Mouse (Mus musculus) small intestine, adult 2 months (tissue): ENCODE measurements at regions not wholly inside any gene's neighbourhood (a gene's known extent, or its start where the extent isn't known, plus 50 kb on each side); places are given as distances from the start of the nearest gene placed in this dataset.
"Not testable (repeated sequence)": the region's sequence is repeated elsewhere in the genome, so short reads cannot be mapped to it uniquely, and the experiment has no call there.

ENCODE experiments used
- H3K27ac ChIP-seq: fragments of 200-500 bp; 2 replicates; pipeline ENCODE4 v1.5.1; 2012; ENCODE audit warnings: low read depth, low read length, control low read depth, inconsistent platforms; ENCODE audit not compliant: insufficient read depth
- H3K27me3 ChIP-seq: fragments of 200-500 bp; 2 replicates; pipeline ENCODE4 v1.6.1; 2012; ENCODE audit warnings: mild to moderate bottlenecking, moderate library complexity, low read length, inconsistent platforms; ENCODE audit not compliant: control insufficient read depth, insufficient read depth
- H3K36me3 ChIP-seq: fragments of 200-500 bp; 2 replicates; pipeline ENCODE4 v1.6.1; 2012; ENCODE audit warnings: mild to moderate bottlenecking, low read length, control low read depth, inconsistent platforms; ENCODE audit not compliant: control insufficient read depth, insufficient read depth
- H3K4me1 ChIP-seq: fragments of 200-500 bp; 2 replicates; pipeline ENCODE4 v1.6.1; 2012; ENCODE audit warnings: low read length, inconsistent platforms, mixed read lengths; ENCODE audit not compliant: control insufficient read depth, insufficient read depth, insufficient read length
- H3K4me3 ChIP-seq: fragments of 200-500 bp; 2 replicates; pipeline ENCODE4 v1.5.1; 2012; ENCODE audit warnings: low read depth, mild to moderate bottlenecking, control low read depth, inconsistent platforms, low read length, moderate library complexity
- CTCF ChIP-seq: fragments of 200-500 bp; IDR thresholded peaks from 2 replicates; pipeline ENCODE4 v1.5.1; 2012; ENCODE audit warnings: low read depth, mild to moderate bottlenecking, control low read depth, inconsistent platforms, low read length, moderate library complexity, mixed read lengths; ENCODE audit not compliant: insufficient replicate concordance, insufficient read length; ENCODE audit errors: extremely low read depth
- POLR2A ChIP-seq: fragments of 200-500 bp; IDR thresholded peaks from 2 replicates; pipeline ENCODE4 v1.6.1; 2012; ENCODE audit warnings: low read depth, mild to moderate bottlenecking, control low read depth, inconsistent platforms, low read length, moderate library complexity
- WGBS: fragments of 180-500 bp; shearing (Covaris S2); methylation state at CpG from one replicate; pipeline ENCODE4 v1.1.7; 2018; 5-methylcytosine and 5-hydroxymethylcytosine counted together

DNA sequence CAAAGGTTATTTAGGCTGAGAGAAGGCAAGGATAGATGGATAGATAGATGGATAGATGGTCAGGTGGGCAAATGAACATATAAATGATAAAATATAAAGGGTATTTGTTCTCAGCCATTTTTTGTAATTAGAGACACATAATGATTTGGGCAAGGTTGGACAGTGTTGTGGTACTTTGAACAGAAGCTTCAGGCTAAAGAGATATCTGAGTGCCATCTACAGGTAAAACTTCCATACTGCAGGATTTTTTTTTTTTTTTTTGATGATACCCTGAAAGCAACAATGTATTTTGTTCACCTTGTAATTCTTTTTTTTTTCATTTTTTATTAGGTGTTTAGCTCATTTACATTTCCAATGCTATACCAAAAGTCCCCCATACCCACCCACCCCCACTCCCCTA is 110.1 kb upstream of the Trabd2b start:
- Histone ChIP-seq H3K27me3 (no peaks in the 10 kb centered on the region), H3K36me3 (no peaks in the 10 kb centered on the region), H3K27ac (no peak overlapping the region), H3K4me1 (no peaks in the 10 kb centered on the region), H3K4me3 (no peak overlapping the region)
- no peak for TF ChIP-seq CTCF
- no peak for TF ChIP-seq POLR2A

DNA sequence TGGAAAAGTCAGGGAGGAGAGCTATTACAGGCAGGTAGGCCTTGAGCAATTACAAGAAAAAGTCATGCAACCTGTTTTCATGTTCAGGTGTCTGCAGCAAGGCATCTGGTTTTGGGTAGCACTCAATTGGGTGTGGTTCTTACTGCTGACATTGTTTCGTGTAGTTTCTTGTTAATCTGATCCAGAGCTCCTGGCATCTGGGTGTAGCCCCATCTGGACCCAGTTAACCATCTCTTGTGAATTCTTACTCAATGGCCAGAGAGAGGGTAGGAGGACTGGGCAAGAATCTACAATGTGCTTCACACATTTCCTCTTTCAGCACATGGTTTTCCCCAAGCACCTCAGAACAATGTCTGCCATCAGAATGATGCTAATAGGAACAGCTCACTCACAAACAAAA is 108.0 kb upstream of the Trabd2b start:
- H3K27me3 ChIP-seq, H3K27ac ChIP-seq, H3K36me3 ChIP-seq, H3K4me1 ChIP-seq, H3K4me3 ChIP-seq: not testable (repeated sequence)
- WGBS = 24% methylated on average over 1 of the region's 1 CpGs

DNA sequence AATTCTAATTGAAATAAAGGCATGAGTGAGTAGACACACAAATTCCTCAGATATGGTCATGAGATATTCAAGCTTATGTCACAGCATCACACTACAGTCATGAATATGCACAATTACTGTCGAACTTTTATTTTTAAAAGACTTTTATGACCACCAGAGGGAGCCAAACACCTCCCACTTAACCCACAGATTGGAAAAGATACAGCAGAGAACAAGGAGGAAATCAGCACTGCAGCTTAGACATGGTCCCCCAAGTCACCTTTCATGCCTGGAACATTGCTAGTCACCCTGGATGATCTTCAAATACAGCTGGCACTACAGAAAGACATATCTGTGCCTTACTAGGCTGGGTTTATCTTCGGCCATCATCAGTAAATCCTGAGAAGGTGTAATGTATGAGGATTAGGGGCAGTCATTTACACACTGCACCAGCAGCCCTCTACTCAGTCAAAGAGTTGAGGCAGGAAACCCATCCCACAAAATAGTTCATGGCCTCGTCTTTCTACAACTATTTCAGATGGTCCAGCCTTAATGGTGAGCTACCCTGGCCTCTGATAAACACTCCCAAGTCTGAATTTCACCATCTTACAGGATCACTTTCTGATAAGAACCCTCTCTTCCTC is 106.0 kb upstream of the Trabd2b start:
- TF ChIP-seq CTCF (no peak), POLR2A (no peak)
- peaks cover 5% of the 10 kb centered on the region; the same call in 1 of the 2 replicates for H3K4me1 ChIP-seq
- no peaks in the 10 kb centered on the region for H3K27me3 ChIP-seq
- H3K4me3 ChIP-seq = no peak overlapping the region
- 41% methylated on average over 3 of the region's 3 CpGs for WGBS
- H3K27ac ChIP-seq = no peak overlapping the region
- no peaks in the 10 kb centered on the region for H3K36me3 ChIP-seq

GRCm38 (mm10) chr4:114304654-114305053 is 101.9 kb upstream of the Trabd2b start:
- no peak overlapping the region for H3K4me3 ChIP-seq
- H3K27me3 ChIP-seq = no peaks in the 10 kb centered on the region
- peaks cover 5% of the 10 kb centered on the region; the same call in 1 of the 2 replicates for H3K4me1 ChIP-seq
- no peaks in the 10 kb centered on the region for H3K36me3 ChIP-seq
- 0 out of 2 replicates have a peak overlapping the region, but pooled peaks have one; percentile 32 for H3K27ac ChIP-seq
- TF ChIP-seq CTCF (no peak), POLR2A (no peak)
- 12% methylated on average over 1 of the region's 1 CpGs for WGBS

- 91% methylated on average over 1 of the region's 1 CpGs for WGBS
- H3K4me3 ChIP-seq = no peak overlapping the region
- TF ChIP-seq POLR2A = no peak
- TF ChIP-seq CTCF = no peak
- H3K36me3 ChIP-seq = no peaks in the 10 kb centered on the region
- no peak overlapping the region for H3K27ac ChIP-seq
- peaks cover 5% of the 10 kb centered on the region; the same call in 1 of the 2 replicates for H3K4me1 ChIP-seq
- no peaks in the 10 kb centered on the region for H3K27me3 ChIP-seq
Observed at GRCm38 (mm10) chr4:114307491-114307890, 99.0 kb upstream of the Trabd2b start.

GRCm38 (mm10) chr4:114308518-114308917 is 98.0 kb upstream of the Trabd2b start:
- no peaks in the 10 kb centered on the region for H3K27me3 ChIP-seq
- no peak overlapping the region for H3K27ac ChIP-seq
- H3K4me1 ChIP-seq = peaks cover 5% of the 10 kb centered on the region; the same call in 1 of the 2 replicates
- no peak overlapping the region for H3K4me3 ChIP-seq
- H3K36me3 ChIP-seq = no peaks in the 10 kb centered on the region
- 0% methylated on average over 1 of the region's 1 CpGs for WGBS
- no peak for TF ChIP-seq POLR2A
- peak; percentile 18; the same call in 1 of the 2 replicates for TF ChIP-seq CTCF

DNA sequence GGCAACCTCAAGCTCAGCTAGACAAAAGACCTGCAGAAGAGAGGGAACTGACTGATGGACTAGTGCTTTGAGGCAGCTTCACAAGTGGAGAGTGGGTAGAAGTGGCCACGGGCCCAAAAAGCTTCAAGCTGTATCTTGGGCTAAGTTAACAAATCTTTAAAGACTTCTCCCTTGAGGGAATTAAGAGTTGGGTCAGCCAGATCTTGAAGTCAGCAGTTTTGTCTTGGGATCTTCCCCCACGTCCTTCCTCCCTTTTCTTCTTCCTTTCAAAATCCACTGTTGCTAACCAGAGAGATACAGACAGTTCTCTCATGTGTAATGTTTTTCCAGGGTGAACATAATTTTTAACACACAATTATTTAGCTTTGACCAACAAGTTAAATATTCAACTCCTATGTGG is 91.5 kb upstream of the Trabd2b start:
- Histone ChIP-seq H3K36me3 (no peaks in the 10 kb centered on the region), H3K27ac (no peak overlapping the region), H3K4me1 (no peaks in the 10 kb centered on the region), H3K4me3 (no peak overlapping the region), H3K27me3 (no peaks in the 10 kb centered on the region)
- WGBS = 54% methylated on average over 2 of the region's 2 CpGs
- TF ChIP-seq CTCF (no peak), POLR2A (no peak)

DNA sequence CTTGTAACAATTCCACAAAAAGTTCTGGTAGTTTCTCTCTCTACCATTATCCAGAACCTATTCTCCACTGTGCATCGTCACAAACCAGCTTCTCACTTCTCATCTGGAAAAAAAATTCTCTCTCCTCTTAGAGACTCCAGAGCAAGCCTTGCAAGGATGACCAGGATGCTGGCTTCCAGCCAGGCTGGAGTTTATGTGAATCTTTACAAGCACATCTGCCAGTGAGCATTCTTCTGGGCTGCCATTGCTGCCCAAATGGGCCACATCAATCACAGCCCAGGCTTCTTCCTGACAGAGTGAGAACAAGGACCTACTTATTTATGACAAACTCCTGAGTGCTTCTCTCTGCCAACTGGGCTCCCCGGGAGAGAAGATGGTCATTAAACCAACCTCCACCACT is 91.0 kb upstream of the Trabd2b start:
- Histone ChIP-seq H3K27ac (no peak overlapping the region), H3K4me1 (no peaks in the 10 kb centered on the region), H3K4me3 (no peak overlapping the region), H3K27me3 (no peaks in the 10 kb centered on the region), H3K36me3 (no peaks in the 10 kb centered on the region)
- TF ChIP-seq CTCF = no peak
- TF ChIP-seq POLR2A = no peak
- 71% methylated on average over 2 of the region's 2 CpGs for WGBS
